Comparison of ENCODE assay signal across 8 mouse cellular contexts in the genomic region with DNA sequence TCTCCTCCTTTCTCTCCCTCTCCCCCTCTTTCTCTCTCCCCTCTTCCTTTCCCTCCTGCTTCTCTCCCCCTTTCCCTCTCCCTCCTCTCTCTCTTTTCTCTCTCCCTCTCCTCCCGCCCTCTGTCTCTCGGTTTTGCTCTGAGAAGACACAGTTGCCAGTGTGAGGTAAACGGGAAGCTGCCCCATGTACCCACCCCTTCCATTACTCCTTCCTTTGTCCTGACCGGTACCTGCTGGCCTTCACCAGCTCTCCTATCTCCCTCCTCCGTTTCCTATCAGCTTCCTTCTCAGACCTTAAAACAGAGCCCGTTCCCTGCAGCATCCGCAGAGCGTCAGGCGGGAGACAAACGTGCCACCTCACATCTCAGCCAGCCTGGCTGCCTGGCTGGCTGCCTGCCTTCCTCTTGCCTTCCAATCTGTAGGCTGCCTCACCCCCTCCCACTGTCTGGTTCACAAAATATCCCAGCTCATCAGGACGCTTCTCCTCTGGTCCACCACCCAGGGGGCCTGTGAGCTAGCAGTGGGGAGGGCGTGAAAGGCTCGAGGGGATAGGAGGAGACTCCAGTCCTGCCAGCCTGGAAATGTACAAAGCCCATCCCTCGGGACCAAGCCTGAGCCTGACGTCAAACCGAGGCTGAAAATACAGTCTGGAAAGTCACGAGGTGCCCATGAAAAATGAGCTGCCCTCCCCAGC. TPM values are rescaled to one million over a fixed set of nuclear protein-coding genes. Genes with fewer than 3 reads are reported as not detected.
DNase-seq lines count a peak whose midpoint lies in the region; ATAC-seq and TF ChIP-seq lines count a peak whose summit lies in the region.

No protein-coding gene starts in this region.

- H3K27ac ChIP-seq in intestine, embryonic 16.5 days (ENCODE audit: low read length), result 0 out of 2 replicates have a peak overlapping the region, but pooled peaks have one; percentile 27
- no peak overlapping the region for H3K27ac ChIP-seq in limb, embryonic 14.5 days (replicated peaks; ENCODE audit: low read depth, low read length)

- no peak for TF ChIP-seq POLR2A in limb, embryonic 14.5 days (IDR thresholded peaks at IDR 0.05; ENCODE audit: borderline replicate concordance, extremely low read depth, insufficient read depth, insufficient read length)

- peaks cover 16% of the 10 kb centered on the region for H3K27me3 ChIP-seq in intestine, embryonic 16.5 days (replicated peaks; ENCODE audit: control insufficient read depth, insufficient read depth, low read length)
- no peaks in the 10 kb centered on the region for H3K27me3 ChIP-seq in limb, embryonic 14.5 days (ENCODE audit: control insufficient read depth, insufficient read depth, low read length)

- peak overlapping the region; percentile 23; the same call in 1 of the 2 replicates for H3K9ac ChIP-seq in intestine, embryonic 16.5 days (ENCODE audit: low read depth, low read length)
- peak overlapping the region; percentile 46 for H3K9ac ChIP-seq in limb, embryonic 14.5 days (ENCODE audit: low read depth, low read length, severe bottlenecking)

- H3K4me3 ChIP-seq in intestine, embryonic 16.5 days (ENCODE audit: low read length), result peak overlapping the region; percentile 3; the same call in 1 of the 2 replicates
- H3K4me3 ChIP-seq in limb, embryonic 14.5 days (replicated peaks; ENCODE audit: low read length), result peak overlapping the region; percentile 15

- H3K4me2 ChIP-seq in intestine, embryonic 16.5 days (ENCODE audit: low read depth, low read length), result peak overlapping the region; percentile 32
- H3K4me2 ChIP-seq in limb, embryonic 14.5 days (replicated peaks; ENCODE audit: low read depth, low read length, severe bottlenecking), result peak overlapping the region; percentile 48

- peak; percentile 50 for DNase-seq in adrenal gland, adult 2 months
- DNase-seq in adrenal gland, postnatal 4 days (ENCODE audit: low spot score in 2 of 2), result no peak
- DNase-seq in cerebellum, adult 8-10 months, result peak; percentile 79
- DNase-seq in frontal cortex, postnatal 14 days (ENCODE audit: low spot score in 2 of 2), result peak; percentile 69 to 85
- no peak for DNase-seq in limb, embryonic 14.5 days (ENCODE audit: low spot score)
- DNase-seq in right cerebral cortex, adult 2 months (ENCODE audit: low spot score in 2 of 2), result peak; percentile 85 to 86
- DNase-seq in spleen, postnatal 36 days (ENCODE audit: low spot score in 2 of 2), result no peak

- peak; percentile 46 for ATAC-seq in intestine, embryonic 16.5 days
- no peak; the same call in 1 of the 2 replicates for ATAC-seq in limb, embryonic 14.5 days (ENCODE audit: low FRiP score, low read depth)

- WGBS in intestine, embryonic 16.5 days, result 3% methylated on average over 17 of the region's 17 CpGs
- WGBS in limb, embryonic 14.5 days, result 5% methylated on average over 17 of the region's 17 CpGs

- 0 out of 2 replicates have a peak, but pooled peaks cover 2% of the 10 kb centered on the region for H3K4me1 ChIP-seq in intestine, embryonic 16.5 days (ENCODE audit: control insufficient read depth, insufficient read depth, low read length)
- H3K4me1 ChIP-seq in limb, embryonic 14.5 days (ENCODE audit: control insufficient read depth, insufficient read depth, low read length), result peaks cover 14% of the 10 kb centered on the region

- no peaks in the 10 kb centered on the region for H3K9me3 ChIP-seq in intestine, embryonic 16.5 days (ENCODE audit: control insufficient read depth, low read length)
- no peaks in the 10 kb centered on the region for H3K9me3 ChIP-seq in limb, embryonic 14.5 days (ENCODE audit: control insufficient read depth, low read length)

- H3K36me3 ChIP-seq in intestine, embryonic 16.5 days (ENCODE audit: control insufficient read depth, insufficient read depth, low read length), result no peaks in the 10 kb centered on the region
- no peaks in the 10 kb centered on the region for H3K36me3 ChIP-seq in limb, embryonic 14.5 days (ENCODE audit: control insufficient read depth, insufficient read depth, low read length)

RNA-seq across cellular contexts. Expression of a gene that starts 17.9 kb away (rescaled TPM):
- total RNA-seq in adrenal gland, adult 2 months (2021), result not detected
- polyA plus RNA-seq in adrenal gland, adult 2 months (2012; rRNA removed), result not detected in 2 replicates
- under 1 TPM in 1 of 2 experiments, not detected in 1; 0.22 TPM for total RNA-seq in adrenal gland, postnatal 4 days (2021)
- not detected in 2 replicates for polyA plus RNA-seq in intestine, embryonic 16.5 days (2015; fragmentation: Nextera tagmentation; extraction: Ambion mirVana)
- polyA plus RNA-seq in limb, embryonic 14.5 days (2012; rRNA removed), result 0.31 TPM in 2 replicates
- not detected in 2 replicates for polyA plus RNA-seq in limb, embryonic 14.5 days (2014; fragmentation: Nextera tagmentation; extraction: Ambion mirVana)

RNA-seq across cellular contexts. Expression of a gene that starts 19.1 kb away (rescaled TPM):
- total RNA-seq in adrenal gland, adult 2 months (2021), result 10 to 100 TPM in 1 of 2 experiments, 1 to 10 TPM in 1; 4.3 to 13.3 TPM
- 1.8 and 2.8 TPM in 2 replicates for polyA plus RNA-seq in adrenal gland, adult 2 months (2012; rRNA removed)
- 1 to 10 TPM; 3.7 to 3.8 TPM for total RNA-seq in adrenal gland, postnatal 4 days (2021)
- 0.97 and 1.1 TPM in 2 replicates for polyA plus RNA-seq in intestine, embryonic 16.5 days (2015; fragmentation: Nextera tagmentation; extraction: Ambion mirVana)
- 18.2 and 22.8 TPM in 2 replicates for polyA plus RNA-seq in limb, embryonic 14.5 days (2012; rRNA removed)
- polyA plus RNA-seq in limb, embryonic 14.5 days (2014; fragmentation: Nextera tagmentation; extraction: Ambion mirVana), result 6.4 and 9.5 TPM in 2 replicates

RNA-seq across cellular contexts. Expression of a gene that starts 57.9 kb away (rescaled TPM):
- total RNA-seq in adrenal gland, adult 2 months (2021), result not detected
- polyA plus RNA-seq in adrenal gland, adult 2 months (2012; rRNA removed), result not detected in 2 replicates
- not detected for total RNA-seq in adrenal gland, postnatal 4 days (2021)
- not detected in 2 replicates for polyA plus RNA-seq in intestine, embryonic 16.5 days (2015; fragmentation: Nextera tagmentation; extraction: Ambion mirVana)
- 9.5 and 13.9 TPM in 2 replicates for polyA plus RNA-seq in limb, embryonic 14.5 days (2012; rRNA removed)
- 14.9 and 16.5 TPM in 2 replicates for polyA plus RNA-seq in limb, embryonic 14.5 days (2014; fragmentation: Nextera tagmentation; extraction: Ambion mirVana)

Comparison
In these comparisons a context has a peak if more than half of its experiments do, and no peak if none do; other contexts are left out.
1. DNase-seq: peak in adrenal gland, adult 2 months (single experiment), cerebellum, adult 8-10 months (single experiment), frontal cortex, postnatal 14 days (2 of 2) and right cerebral cortex, adult 2 months (2 of 2); none in adrenal gland, postnatal 4 days (0 of 2), limb, embryonic 14.5 days (single experiment) and spleen, postnatal 36 days (0 of 2).
2. RNA of a gene that starts 57.9 kb away (polyA plus RNA-seq): 9.5 to 16.5 TPM in limb, embryonic 14.5 days; not detected in adrenal gland, adult 2 months and not detected in intestine, embryonic 16.5 days; every median in the first group is over 10 times any median in the second.